Mouse (Mus musculus): ENCODE measurements around the gene Lrrc46. TPM values are rescaled to one million over a fixed set of nuclear protein-coding genes. Genes with fewer than 3 reads are reported as not detected.

Gene Lrrc46
- total RNA-seq, 4 experiments from 2014 or later = 0.87 to 1.9 (median 1.3) TPM

DNA sequence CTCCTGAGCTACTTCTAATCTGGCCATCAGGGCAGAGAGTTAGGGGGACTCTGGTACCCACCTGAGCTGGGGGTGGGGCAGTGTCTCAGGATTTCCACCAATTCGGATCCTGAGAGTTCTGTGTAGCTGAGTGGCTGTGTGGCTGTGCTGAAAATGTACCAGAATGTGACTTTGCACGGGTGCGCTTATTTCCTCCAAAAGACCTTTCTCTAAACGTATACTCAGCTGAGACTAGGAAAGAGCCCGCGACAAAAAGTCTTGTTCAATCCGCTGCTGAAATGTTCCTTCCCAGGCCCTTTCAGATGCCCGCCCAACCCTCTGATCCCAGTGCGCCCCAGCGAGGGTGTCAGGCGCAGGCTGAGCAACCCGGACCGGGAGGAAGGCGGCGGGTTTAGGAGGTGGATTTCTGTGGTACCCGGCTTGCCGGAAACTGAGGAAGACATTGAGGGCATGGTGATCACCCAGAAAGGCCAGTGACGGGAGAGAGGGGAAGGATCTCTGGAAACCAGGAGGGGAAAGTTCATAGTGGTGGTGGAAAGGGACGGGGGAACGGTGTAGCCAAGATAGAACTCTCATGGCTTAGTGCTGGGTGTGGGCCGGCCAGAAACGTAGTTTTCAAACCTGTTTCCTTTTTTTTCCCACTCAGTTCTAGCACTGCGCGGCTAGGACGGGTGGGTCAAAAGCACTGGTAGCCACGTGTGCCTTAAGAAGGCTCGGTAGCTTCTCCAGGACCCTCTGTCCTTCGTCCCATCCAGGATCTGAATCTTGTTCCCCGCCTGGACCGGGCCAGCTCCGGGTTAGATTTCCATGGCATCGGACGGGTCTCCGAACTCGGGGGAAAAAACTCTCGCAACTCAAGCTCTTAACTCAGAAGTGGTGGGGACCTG lies 23.3 kb downstream of the Lrrc46 start:
- no peak for DNase-seq (ENCODE audit: low spot score in 2 of 2)

- DNase-seq (ENCODE audit: low spot score in 2 of 2) = no peak
Measured at GRCm38 (mm10) chr11:97013121-97013670, 28.0 kb downstream of the Lrrc46 start, which contains the start of gene Sp6. TSS of gene Sp6 (plus strand) at chr11:97013394.

- DNase-seq (ENCODE audit: low spot score in 2 of 2) = no peak
Measured at GRCm38 (mm10) chr11:97009198-97009790, 31.9 kb downstream of the Lrrc46 start.

- no peak for DNase-seq (ENCODE audit: low spot score in 2 of 2)
Measured at GRCm38 (mm10) chr11:97007093-97007794, 34.0 kb downstream of the Lrrc46 start.

DNA sequence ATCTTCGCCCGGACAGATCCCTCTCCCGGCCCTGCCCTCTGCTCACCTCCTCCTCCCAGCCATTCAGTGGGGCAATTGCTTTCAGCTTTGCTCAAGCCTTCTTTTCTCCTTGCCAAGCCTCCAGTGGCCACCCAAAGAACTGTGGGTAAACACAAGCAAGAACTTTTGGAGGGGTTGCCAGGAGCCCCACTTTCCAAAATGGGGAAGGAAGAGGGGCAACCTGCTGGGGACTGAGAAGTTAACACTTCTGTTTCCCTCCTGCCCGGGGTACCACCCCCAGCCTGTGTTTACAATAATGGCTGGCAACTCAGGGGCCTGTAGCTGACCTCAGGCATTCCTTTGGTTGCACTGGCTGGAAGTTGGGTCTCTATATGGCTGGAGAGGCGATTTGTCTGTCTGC lies 38.0 kb downstream of the Lrrc46 start:
- no peak for DNase-seq (ENCODE audit: low spot score in 2 of 2)

DNA sequence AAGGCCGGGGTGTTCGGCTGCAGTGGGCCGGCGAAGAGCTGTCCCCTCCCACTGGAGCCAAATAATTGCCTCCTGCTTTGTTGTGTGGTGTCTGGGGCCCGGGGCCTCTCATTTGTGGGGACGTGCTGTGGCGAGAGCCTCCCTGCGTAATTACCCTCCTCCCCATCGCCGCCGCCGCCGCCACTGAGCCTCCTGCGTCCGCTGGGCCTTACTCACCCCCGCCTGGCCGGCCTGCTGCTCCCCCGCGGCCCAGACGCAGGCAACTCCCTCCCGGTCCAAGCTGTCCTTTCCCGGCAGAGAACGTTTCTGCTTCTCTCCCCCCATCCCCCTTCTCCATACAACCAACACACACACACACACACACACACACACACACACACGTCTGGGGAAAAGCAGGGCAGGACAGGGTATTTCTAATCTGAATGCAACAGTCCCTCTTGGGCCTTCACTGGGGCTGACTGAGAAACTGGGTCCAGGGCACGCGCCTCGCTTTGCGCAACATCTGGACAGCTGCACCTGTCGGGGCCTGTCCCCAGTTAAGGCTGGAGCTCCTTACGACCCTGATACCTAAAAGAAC lies 43.7 kb downstream of the Lrrc46 start:
- no peak for DNase-seq (ENCODE audit: low spot score in 2 of 2)

GRCm38 (mm10) chr11:96996773-96997379 lies 44.3 kb downstream of the Lrrc46 start:
- DNase-seq (ENCODE audit: low spot score in 2 of 2) = no peak

DNA sequence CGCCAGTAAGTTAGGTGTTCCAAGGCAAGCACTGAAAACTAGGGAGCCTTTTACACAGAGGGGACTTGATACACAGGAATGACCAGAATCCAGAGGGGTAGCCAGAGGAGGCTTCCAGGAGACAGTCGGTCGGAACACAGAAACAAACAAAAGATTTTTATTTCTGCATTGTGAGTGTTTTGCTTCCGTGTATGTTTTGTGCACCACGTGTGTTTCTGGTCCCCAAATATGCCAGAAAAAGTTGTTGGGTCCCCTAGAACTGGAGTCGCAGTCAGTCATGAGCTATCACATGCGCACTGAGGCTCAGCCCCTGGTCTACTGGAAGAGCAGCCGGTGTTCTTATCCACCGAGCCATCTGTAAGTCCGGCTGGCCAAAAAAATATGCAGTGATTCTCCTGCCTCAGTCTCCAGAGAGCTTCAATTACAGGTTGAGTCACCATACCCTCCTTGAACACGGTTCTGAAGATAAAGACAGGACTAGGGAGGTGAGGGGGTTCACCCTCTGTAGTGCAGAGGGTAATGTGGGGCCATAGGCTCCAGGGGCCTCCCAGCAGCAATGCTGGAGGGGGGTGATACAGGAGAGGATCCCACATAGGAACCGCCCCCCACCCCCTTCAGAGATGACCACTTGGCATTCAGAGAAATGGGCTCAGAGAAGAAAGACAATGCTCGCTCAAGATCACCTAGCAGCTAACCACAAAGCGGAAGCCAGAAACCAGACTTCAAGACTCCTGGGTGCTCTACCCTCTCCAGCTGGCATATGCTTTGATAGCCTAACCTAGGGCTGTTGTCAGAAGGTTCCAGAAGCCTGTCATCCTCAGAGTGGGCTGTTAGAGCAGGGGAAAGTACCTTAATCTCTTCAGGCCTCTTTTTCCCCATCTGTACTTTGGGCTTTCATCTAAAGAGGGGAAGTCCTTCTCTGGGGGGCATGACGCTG lies 45.1 kb downstream of the Lrrc46 start:
- DNase-seq (ENCODE audit: low spot score in 2 of 2) = no peak

- DNase-seq (ENCODE audit: low spot score in 2 of 2) = no peak
Measured at GRCm38 (mm10) chr11:96995031-96995430, 46.2 kb downstream of the Lrrc46 start.

DNA sequence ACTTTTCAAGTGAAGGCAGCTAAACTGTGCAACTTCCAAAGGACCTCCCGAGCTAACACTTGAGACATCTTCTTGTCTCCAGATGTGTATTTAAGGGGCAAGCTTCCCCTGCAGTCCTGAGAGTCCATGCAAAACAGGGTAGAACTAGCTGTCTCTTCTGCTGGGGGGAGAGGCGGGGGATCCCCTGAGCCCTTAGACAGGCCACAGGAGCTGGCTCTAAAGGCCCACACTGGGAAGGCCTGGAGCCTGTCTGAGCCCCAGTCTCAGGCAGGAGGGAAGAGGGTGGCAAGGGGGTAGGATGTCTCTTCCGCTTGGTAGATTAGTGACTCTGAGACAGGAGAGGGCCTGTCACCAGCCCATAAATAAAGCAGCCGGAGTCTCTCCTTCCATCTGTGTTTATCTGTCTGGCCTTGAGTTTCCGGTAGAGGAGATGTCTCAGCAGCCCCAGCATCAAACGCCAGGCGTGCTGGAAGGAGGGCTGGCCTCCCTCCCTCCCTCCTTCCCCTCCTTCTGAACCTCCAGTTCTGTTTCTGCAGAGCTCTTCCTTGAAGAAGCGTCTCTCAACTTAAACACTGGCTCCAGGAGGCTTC lies 48.4 kb downstream of the Lrrc46 start:
- DNase-seq (ENCODE audit: low spot score in 2 of 2) = no peak

DNA sequence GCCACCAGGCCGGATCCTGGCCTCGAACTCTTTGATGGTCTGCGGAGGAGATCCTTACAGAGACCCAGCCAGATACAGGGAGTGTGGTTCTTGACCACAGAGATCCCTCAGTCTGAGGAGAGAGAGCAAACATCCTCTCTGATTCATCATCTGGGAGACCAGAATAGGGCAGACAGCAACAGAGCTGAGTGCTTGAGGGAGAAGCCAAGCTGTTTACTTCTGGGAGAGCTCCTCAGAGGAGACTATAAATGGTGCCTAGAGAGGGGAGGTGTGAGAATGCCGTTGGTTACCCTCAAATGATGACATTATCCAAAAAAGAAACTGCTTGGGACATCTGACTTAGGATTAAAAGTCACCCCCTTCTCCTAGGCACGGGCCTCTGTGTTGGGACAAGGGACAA lies 49.7 kb downstream of the Lrrc46 start:
- DNase-seq (ENCODE audit: low spot score in 2 of 2) = no peak

DNA sequence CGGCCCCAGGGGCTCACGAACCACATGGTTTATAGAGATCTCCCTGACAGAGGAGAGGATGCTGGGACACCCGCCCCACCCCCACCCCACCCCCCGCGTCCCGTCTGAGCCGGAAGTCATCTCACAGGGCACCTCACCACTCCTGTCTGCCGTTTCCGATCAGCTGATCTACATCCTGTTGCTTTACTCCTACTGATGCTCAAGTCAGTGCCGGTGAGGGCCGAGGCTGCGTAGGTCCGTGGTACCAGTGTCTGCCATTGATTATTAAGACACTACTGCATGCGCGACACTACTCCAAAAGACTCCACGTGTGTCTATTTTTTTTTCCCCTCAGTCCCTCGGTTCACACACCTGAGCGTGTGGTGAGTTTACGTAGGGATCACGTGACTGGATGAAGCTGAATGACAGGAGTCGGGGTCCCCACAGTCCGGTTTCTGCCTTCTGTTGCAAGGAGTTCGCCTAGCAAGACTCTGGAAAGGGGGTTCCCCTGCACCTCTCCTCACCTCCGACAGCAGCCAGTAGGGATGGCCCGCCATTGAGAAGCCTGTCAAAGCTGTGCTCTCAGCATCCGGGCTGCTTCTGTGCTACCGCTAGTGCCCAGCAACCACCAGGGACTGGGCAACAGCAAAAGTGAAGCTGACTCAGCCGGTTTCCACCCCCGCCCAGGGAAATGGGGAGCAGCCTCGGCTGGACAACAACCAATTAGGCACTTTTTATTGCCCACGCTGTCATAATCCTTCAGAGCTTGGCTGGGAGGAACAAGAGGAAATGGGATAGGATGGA lies 53.1 kb downstream of the Lrrc46 start:
- peak in 1 of 2 experiments; percentile 42 for DNase-seq (ENCODE audit: low spot score in 2 of 2)

- no peak for DNase-seq (ENCODE audit: low spot score in 2 of 2)
Measured at GRCm38 (mm10) chr11:96986463-96986862, 54.7 kb downstream of the Lrrc46 start.

GRCm38 (mm10) chr11:96984903-96985302 lies 56.3 kb downstream of the Lrrc46 start:
- no peak for DNase-seq (ENCODE audit: low spot score in 2 of 2)

Small RNA genes within 50 kb of the gene (microRNA-seq; reads per million reads assigned to microRNA genes)
- 1.3 to 1.8 reads per million in 2 experiments for gene Mir8103

Other genes starting within 250 kb of the Lrrc46 start
- gene Nfe2l1, start 211.4 kb downstream of the Lrrc46 start, total RNA-seq (2022) = 100 to 1,000 TPM; 234 to 271 (median 260) TPM
- 10 to 100 TPM in 2 of 4 experiments, 1 to 10 TPM in 2; 8.2 to 11.6 (median 9.5) TPM for gene Copz2, start 191.5 kb downstream of the Lrrc46 start, total RNA-seq (2022)
- 10 to 100 TPM; 33.9 to 49.1 (median 44.8) TPM for gene Cdk5rap3, start 124.9 kb downstream of the Lrrc46 start, total RNA-seq (2022)
- gene Prr15l, start 113.3 kb downstream of the Lrrc46 start, total RNA-seq (2022) = not detected
- gene Pnpo, start 97.4 kb downstream of the Lrrc46 start, total RNA-seq (2022) = 10 to 100 TPM; 38.1 to 41.5 (median 39.6) TPM
- 10 to 100 TPM in 3 of 4 experiments, 1 to 10 TPM in 1; 9.6 to 14.2 (median 11.8) TPM for gene Sp2, start 58.4 kb downstream of the Lrrc46 start, total RNA-seq (2022)
- 1 to 10 TPM in 3 of 4 experiments, under 1 TPM in 1; 0.83 to 1.7 (median 1.5) TPM for gene Sp6, start 28.0 kb downstream of the Lrrc46 start, total RNA-seq (2022)
- 1 to 10 TPM; 4.3 to 6.9 (median 6.3) TPM for gene Scrn2, start 11.5 kb downstream of the Lrrc46 start, total RNA-seq (2022)
- 10 to 100 TPM; 76.3 to 85.2 (median 77.8) TPM for gene Mrpl10, start 153 bp upstream of the Lrrc46 start, total RNA-seq (2022)
- 10 to 100 TPM; 18.6 to 21.7 (median 20.6) TPM for gene Osbpl7, start 9.2 kb upstream of the Lrrc46 start, total RNA-seq (2022)
- under 1 TPM in 1 of 4 experiments, not detected in 3; 0.18 TPM for gene Tbx21, start 73.9 kb upstream of the Lrrc46 start, total RNA-seq (2022)
- 10 to 100 TPM; 85.9 to 92.0 (median 89.4) TPM for gene Tbkbp1, start 110.1 kb upstream of the Lrrc46 start, total RNA-seq (2022)
- 100 to 1,000 TPM; 126 to 131 (median 130) TPM for gene Kpnb1, start 146.5 kb upstream of the Lrrc46 start, total RNA-seq (2022)
- 100 to 1,000 TPM; 142 to 161 (median 151) TPM for gene Npepps, start 239.2 kb upstream of the Lrrc46 start, total RNA-seq (2022)

Data from layer of hippocampus, adult 8-10 months (tissue).